Mouse (Mus musculus) ovary, postnatal 14 days (tissue): ENCODE results near the gene Camkv.

Source experiments
- DNase-seq: peaks from one replicate; pipeline ENCODE4 v3.0.0; 2022; ENCODE audit warnings: low spot score

Gene Camkv

GRCm38 (mm10) chr9:107923021-107923420 lies 12.5 kb upstream of the Camkv start:
- no peak for DNase-seq

- no peak for DNase-seq
Observed at GRCm38 (mm10) chr9:107923956-107924355, 11.5 kb upstream of the Camkv start.

GRCm38 (mm10) chr9:107925251-107925650 lies 10.2 kb upstream of the Camkv start:
- DNase-seq: no peak

- DNase-seq: no peak
Observed at GRCm38 (mm10) chr9:107926920-107927420, 8.5 kb upstream of the Camkv start.

- no peak for DNase-seq
Observed at GRCm38 (mm10) chr9:107927749-107928148, 7.7 kb upstream of the Camkv start.

- no peak for DNase-seq
Observed at GRCm38 (mm10) chr9:107928169-107928568, 7.3 kb upstream of the Camkv start, which contains the start of gene Actl11. TSS of gene Actl11 (plus strand) at chr9:107928469.

- no peak for DNase-seq
Observed at GRCm38 (mm10) chr9:107932221-107932620, 3.3 kb upstream of the Camkv start.

GRCm38 (mm10) chr9:107934146-107934545 lies 1.3 kb upstream of the Camkv start:
- DNase-seq: no peak

- DNase-seq: no peak
Observed at GRCm38 (mm10) chr9:107935790-107936214, 328 bp downstream of the Camkv start.

- no peak for DNase-seq
Observed at GRCm38 (mm10) chr9:107936215-107936822, 845 bp downstream of the Camkv start.

GRCm38 (mm10) chr9:107936831-107937230 lies 1.4 kb downstream of the Camkv start:
- no peak for DNase-seq

- no peak for DNase-seq
Observed at GRCm38 (mm10) chr9:107947241-107948194, 12.0 kb downstream of the Camkv start.

- no peak for DNase-seq
Observed at GRCm38 (mm10) chr9:107949184-107949921, 13.9 kb downstream of the Camkv start.

GRCm38 (mm10) chr9:107949922-107950235 lies 14.4 kb downstream of the Camkv start, which contains the start of gene Traip:
TSS of gene Traip (plus strand) at chr9:107950136.
- no peak for DNase-seq

- DNase-seq: peak; percentile 82
Observed at GRCm38 (mm10) chr9:107950460-107951355, 15.2 kb downstream of the Camkv start.

GRCm38 (mm10) chr9:107955613-107956289 lies 20.3 kb downstream of the Camkv start:
- DNase-seq: no peak

- DNase-seq: no peak
Observed at GRCm38 (mm10) chr9:107957141-107957540, 21.7 kb downstream of the Camkv start.

- DNase-seq: no peak
Observed at GRCm38 (mm10) chr9:107959896-107960295, 24.4 kb downstream of the Camkv start.

GRCm38 (mm10) chr9:107960928-107961327 lies 25.5 kb downstream of the Camkv start:
- DNase-seq: no peak

GRCm38 (mm10) chr9:107961351-107961762 lies 25.9 kb downstream of the Camkv start:
- DNase-seq: no peak

GRCm38 (mm10) chr9:107961881-107962280 lies 26.4 kb downstream of the Camkv start:
- no peak for DNase-seq
